Mouse (Mus musculus): ENCODE data around the gene Necab3. TPM values are rescaled to one million over a fixed set of nuclear protein-coding genes. Genes with fewer than 3 reads are reported as not detected.

Gene Necab3
- polyA plus RNA-seq, 2 experiments, result 3.8 to 6.7 TPM

GRCm38 (mm10) chr2:154507076-154507475 is 51.6 kb downstream of the Necab3 start:
- Histone ChIP-seq H3K27ac (replicated peaks; ENCODE audit: low read depth, low read length) (no peak overlapping the region), H3K9ac (ENCODE audit: low read depth, low read length, severe bottlenecking) (no peak overlapping the region), H3K27me3 (ENCODE audit: control insufficient read depth, insufficient read depth, low read length) (no peaks in the 10 kb centered on the region), H3K4me1 (ENCODE audit: control insufficient read depth, insufficient read depth, low read length) (no peaks in the 10 kb centered on the region), H3K4me3 (replicated peaks; ENCODE audit: low read length) (no peak overlapping the region), H3K4me2 (replicated peaks; ENCODE audit: low read depth, low read length, severe bottlenecking) (no peak overlapping the region), H3K36me3 (ENCODE audit: control insufficient read depth, insufficient read depth, low read length) (peaks cover 50% of the 10 kb centered on the region), H3K9me3 (ENCODE audit: control insufficient read depth, low read length) (no peaks in the 10 kb centered on the region)
- no peak for DNase-seq (ENCODE audit: low spot score)
- WGBS, result 44% methylated on average over 2 of the region's 2 CpGs
- no peak for ATAC-seq (ENCODE audit: low FRiP score, low read depth)
- TF ChIP-seq POLR2A (IDR thresholded peaks at IDR 0.05; ENCODE audit: borderline replicate concordance, extremely low read depth, insufficient read depth, insufficient read length), result no peak

GRCm38 (mm10) chr2:154500758-154501157 is 57.9 kb downstream of the Necab3 start:
- no peak overlapping the region for H3K4me3 ChIP-seq (replicated peaks; ENCODE audit: low read length)
- peaks cover 29% of the 10 kb centered on the region for H3K36me3 ChIP-seq (ENCODE audit: control insufficient read depth, insufficient read depth, low read length)
- H3K4me1 ChIP-seq (ENCODE audit: control insufficient read depth, insufficient read depth, low read length), result no peaks in the 10 kb centered on the region
- DNase-seq (ENCODE audit: low spot score), result no peak
- no peak overlapping the region for H3K9ac ChIP-seq (ENCODE audit: low read depth, low read length, severe bottlenecking)
- H3K9me3 ChIP-seq (ENCODE audit: control insufficient read depth, low read length), result no peaks in the 10 kb centered on the region
- WGBS, result 94% methylated on average over 3 of the region's 3 CpGs
- no peak for ATAC-seq (ENCODE audit: low FRiP score, low read depth)
- H3K4me2 ChIP-seq (replicated peaks; ENCODE audit: low read depth, low read length, severe bottlenecking), result no peak overlapping the region
- TF ChIP-seq POLR2A (IDR thresholded peaks at IDR 0.05; ENCODE audit: borderline replicate concordance, extremely low read depth, insufficient read depth, insufficient read length), result no peak
- H3K27me3 ChIP-seq (ENCODE audit: control insufficient read depth, insufficient read depth, low read length), result no peaks in the 10 kb centered on the region
- H3K27ac ChIP-seq (replicated peaks; ENCODE audit: low read depth, low read length), result no peak overlapping the region

- Histone ChIP-seq H3K36me3 (ENCODE audit: control insufficient read depth, insufficient read depth, low read length) (peaks cover 21% of the 10 kb centered on the region), H3K4me2 (replicated peaks; ENCODE audit: low read depth, low read length, severe bottlenecking) (no peak overlapping the region), H3K27ac (replicated peaks; ENCODE audit: low read depth, low read length) (no peak overlapping the region), H3K27me3 (ENCODE audit: control insufficient read depth, insufficient read depth, low read length) (no peaks in the 10 kb centered on the region), H3K9ac (ENCODE audit: low read depth, low read length, severe bottlenecking) (no peak overlapping the region), H3K9me3 (ENCODE audit: control insufficient read depth, low read length) (no peaks in the 10 kb centered on the region), H3K4me1 (ENCODE audit: control insufficient read depth, insufficient read depth, low read length) (no peaks in the 10 kb centered on the region), H3K4me3 (replicated peaks; ENCODE audit: low read length) (no peak overlapping the region)
- ATAC-seq (ENCODE audit: low FRiP score, low read depth), result no peak
- no peak for TF ChIP-seq POLR2A (IDR thresholded peaks at IDR 0.05; ENCODE audit: borderline replicate concordance, extremely low read depth, insufficient read depth, insufficient read length)
- no peak for DNase-seq (ENCODE audit: low spot score)
- 93% methylated on average over 2 of the region's 2 CpGs for WGBS
Measured at GRCm38 (mm10) chr2:154499717-154500247, 58.9 kb downstream of the Necab3 start.

- no peak for ATAC-seq (ENCODE audit: low FRiP score, low read depth)
Measured at GRCm38 (mm10) chr2:154498571-154498970, 60.1 kb downstream of the Necab3 start.

GRCm38 (mm10) chr2:154495021-154495420 is 63.7 kb downstream of the Necab3 start:
- WGBS, result 92% methylated on average over 4 of the region's 4 CpGs
- no peak overlapping the region for H3K9ac ChIP-seq (ENCODE audit: low read depth, low read length, severe bottlenecking)
- H3K9me3 ChIP-seq (ENCODE audit: control insufficient read depth, low read length), result no peaks in the 10 kb centered on the region
- H3K4me2 ChIP-seq (replicated peaks; ENCODE audit: low read depth, low read length, severe bottlenecking), result no peak overlapping the region
- TF ChIP-seq POLR2A (IDR thresholded peaks at IDR 0.05; ENCODE audit: borderline replicate concordance, extremely low read depth, insufficient read depth, insufficient read length), result no peak
- H3K4me1 ChIP-seq (ENCODE audit: control insufficient read depth, insufficient read depth, low read length), result peaks cover 12% of the 10 kb centered on the region
- no peak overlapping the region for H3K4me3 ChIP-seq (replicated peaks; ENCODE audit: low read length)
- no peaks in the 10 kb centered on the region for H3K36me3 ChIP-seq (ENCODE audit: control insufficient read depth, insufficient read depth, low read length)
- no peaks in the 10 kb centered on the region for H3K27me3 ChIP-seq (ENCODE audit: control insufficient read depth, insufficient read depth, low read length)
- ATAC-seq (ENCODE audit: low FRiP score, low read depth) (no peak), DNase-seq (ENCODE audit: low spot score) (no peak)
- no peak overlapping the region for H3K27ac ChIP-seq (replicated peaks; ENCODE audit: low read depth, low read length)

More at GRCm38 (mm10) chr2:154498571-154498970, 60.1 kb downstream of the Necab3 start:
- Histone ChIP-seq H3K9me3 (ENCODE audit: control insufficient read depth, low read length) (no peaks in the 10 kb centered on the region), H3K4me3 (replicated peaks; ENCODE audit: low read length) (no peak overlapping the region), H3K36me3 (ENCODE audit: control insufficient read depth, insufficient read depth, low read length) (peaks cover 15% of the 10 kb centered on the region), H3K9ac (ENCODE audit: low read depth, low read length, severe bottlenecking) (no peak overlapping the region), H3K27ac (replicated peaks; ENCODE audit: low read depth, low read length) (no peak overlapping the region), H3K27me3 (ENCODE audit: control insufficient read depth, insufficient read depth, low read length) (no peaks in the 10 kb centered on the region), H3K4me1 (ENCODE audit: control insufficient read depth, insufficient read depth, low read length) (no peaks in the 10 kb centered on the region), H3K4me2 (replicated peaks; ENCODE audit: low read depth, low read length, severe bottlenecking) (no peak overlapping the region)
- TF ChIP-seq POLR2A (IDR thresholded peaks at IDR 0.05; ENCODE audit: borderline replicate concordance, extremely low read depth, insufficient read depth, insufficient read length), result no peak
- no peak for DNase-seq (ENCODE audit: low spot score)
- WGBS, result 69% methylated on average over 5 of the region's 5 CpGs

Other genes with a start within 250 kb of the Necab3 start
- gene Cdk5rap1, start 185.9 kb downstream of the Necab3 start, polyA plus RNA-seq (2012; rRNA removed), result 16.6 and 20.0 TPM in 2 replicates
- 9.0 and 13.0 TPM in 2 replicates for gene Cdk5rap1, start 185.9 kb downstream of the Necab3 start, polyA plus RNA-seq (2014; fragmentation: Nextera tagmentation; extraction: Ambion mirVana)
- 11.0 and 14.9 TPM in 2 replicates for gene Snta1, start 150.8 kb downstream of the Necab3 start, polyA plus RNA-seq (2012; rRNA removed)
- gene Snta1, start 150.8 kb downstream of the Necab3 start, polyA plus RNA-seq (2014; fragmentation: Nextera tagmentation; extraction: Ambion mirVana), result 5.0 and 5.2 TPM in 2 replicates
- 26.4 and 36.0 TPM in 2 replicates for gene Cbfa2t2, start 122.4 kb downstream of the Necab3 start, polyA plus RNA-seq (2012; rRNA removed)
- gene Cbfa2t2, start 122.4 kb downstream of the Necab3 start, polyA plus RNA-seq (2014; fragmentation: Nextera tagmentation; extraction: Ambion mirVana), result 35.7 and 40.0 TPM in 2 replicates
- gene 1700003F12Rik, start 11.8 kb downstream of the Necab3 start, polyA plus RNA-seq (2012; rRNA removed), result 0.48 and 0.59 TPM in 2 replicates
- 0.91 and 1.4 TPM in 2 replicates for gene 1700003F12Rik, start 11.8 kb downstream of the Necab3 start, polyA plus RNA-seq (2014; fragmentation: Nextera tagmentation; extraction: Ambion mirVana)
- gene Actl10, start 7.1 kb downstream of the Necab3 start, polyA plus RNA-seq (2012; rRNA removed), result 0.09 TPM in 1 of 2 replicates, not detected in the other
- 0.21 and 0.30 TPM in 2 replicates for gene Actl10, start 7.1 kb downstream of the Necab3 start, polyA plus RNA-seq (2014; fragmentation: Nextera tagmentation; extraction: Ambion mirVana)
- gene E2f1, start 11.0 kb upstream of the Necab3 start, polyA plus RNA-seq (2012; rRNA removed), result 38.3 and 41.8 TPM in 2 replicates
- gene E2f1, start 11.0 kb upstream of the Necab3 start, polyA plus RNA-seq (2014; fragmentation: Nextera tagmentation; extraction: Ambion mirVana), result 9.3 and 9.4 TPM in 2 replicates
- gene Pxmp4, start 44.8 kb upstream of the Necab3 start, polyA plus RNA-seq (2012; rRNA removed), result 20.6 and 21.2 TPM in 2 replicates
- 27.0 and 27.6 TPM in 2 replicates for gene Pxmp4, start 44.8 kb upstream of the Necab3 start, polyA plus RNA-seq (2014; fragmentation: Nextera tagmentation; extraction: Ambion mirVana)
- gene Zfp341, start 54.4 kb upstream of the Necab3 start, polyA plus RNA-seq (2012; rRNA removed), result 7.1 and 8.9 TPM in 2 replicates
- 0.98 and 1.1 TPM in 2 replicates for gene Zfp341, start 54.4 kb upstream of the Necab3 start, polyA plus RNA-seq (2014; fragmentation: Nextera tagmentation; extraction: Ambion mirVana)
- 0.16 and 0.58 TPM in 2 replicates for gene 4930519P11Rik, start 54.5 kb upstream of the Necab3 start, polyA plus RNA-seq (2012; rRNA removed)
- 0.46 TPM in 1 of 2 replicates, not detected in the other for gene 4930519P11Rik, start 54.5 kb upstream of the Necab3 start, polyA plus RNA-seq (2014; fragmentation: Nextera tagmentation; extraction: Ambion mirVana)
- 177 and 206 TPM in 2 replicates for gene Chmp4b, start 92.8 kb upstream of the Necab3 start, polyA plus RNA-seq (2012; rRNA removed)
- gene Chmp4b, start 92.8 kb upstream of the Necab3 start, polyA plus RNA-seq (2014; fragmentation: Nextera tagmentation; extraction: Ambion mirVana), result 20.7 and 20.9 TPM in 2 replicates
- not detected in 2 replicates for gene Gm14214, start 211.1 kb upstream of the Necab3 start, polyA plus RNA-seq (2012; rRNA removed)
- gene Gm14214, start 211.1 kb upstream of the Necab3 start, polyA plus RNA-seq (2014; fragmentation: Nextera tagmentation; extraction: Ambion mirVana), result not detected in 2 replicates
- gene Raly, start 232.2 kb upstream of the Necab3 start, polyA plus RNA-seq (2012; rRNA removed), result 355 and 385 TPM in 2 replicates
- gene Raly, start 232.2 kb upstream of the Necab3 start, polyA plus RNA-seq (2014; fragmentation: Nextera tagmentation; extraction: Ambion mirVana), result 65.0 and 66.6 TPM in 2 replicates
- 27.6 and 54.5 TPM in 2 replicates for gene a, start 232.5 kb upstream of the Necab3 start, polyA plus RNA-seq (2012; rRNA removed)
- gene a, start 232.5 kb upstream of the Necab3 start, polyA plus RNA-seq (2014; fragmentation: Nextera tagmentation; extraction: Ambion mirVana), result 17.8 and 19.9 TPM in 2 replicates

Measured in limb, embryonic 14.5 days (tissue).